Mouse (Mus musculus) hindbrain, embryonic 12.5 days (tissue): ENCODE data around the gene Tnnt1. TPM values are rescaled to one million over a fixed set of nuclear protein-coding genes. Genes with fewer than 3 reads are reported as not detected.

Experiments
- ATAC-seq: fragments of 200-750 bp; cut with Nextera tagmentation; 2 replicates; pipeline ENCODE4 v1.8.0; 2017; ENCODE audit warnings: moderate TSS enrichment; ENCODE audit not compliant: low FRiP score
- H3K27ac ChIP-seq: fragments of 300-500 bp; sonication (generic); 2 replicates; pipeline ENCODE4 v1.5.1; 2016; ENCODE audit warnings: mild to moderate bottlenecking
- H3K27me3 ChIP-seq: fragments of 300-500 bp; sonication (generic); 2 replicates; pipeline ENCODE4 v1.6.1; 2016; ENCODE audit warnings: mild to moderate bottlenecking
- H3K36me3 ChIP-seq: fragments of 300-500 bp; sonication (generic); 2 replicates; pipeline ENCODE4 v1.6.1; 2016; ENCODE audit warnings: mild to moderate bottlenecking
- H3K4me1 ChIP-seq: fragments of 300-500 bp; sonication (generic); 2 replicates; pipeline ENCODE4 v1.6.1; 2016
- H3K4me2 ChIP-seq: fragments of 300-500 bp; sonication (generic); replicated peaks from 2 replicates; pipeline ENCODE4 v1.6.1; 2016; ENCODE audit warnings: mild to moderate bottlenecking
- H3K4me3 ChIP-seq: fragments of 300-500 bp; sonication (generic); 2 replicates; pipeline ENCODE4 v1.5.1; 2016; ENCODE audit warnings: mild to moderate bottlenecking
- H3K9ac ChIP-seq: fragments of 300-500 bp; sonication (generic); 2 replicates; pipeline ENCODE4 v1.6.1; 2016; ENCODE audit warnings: mild to moderate bottlenecking, moderate library complexity
- H3K9me3 ChIP-seq: fragments of 300-500 bp; sonication (generic); replicated peaks from 2 replicates; pipeline ENCODE4 v1.6.1; 2016; ENCODE audit warnings: mild to moderate bottlenecking
- WGBS: fragments of 180-500 bp; shearing (Covaris S2); methylation state at CpG from one replicate; pipeline ENCODE4 v1.1.7; 2016; 5-methylcytosine and 5-hydroxymethylcytosine counted together
- polyA plus RNA-seq: library from polyadenylated mRNA; unstranded; fragments of >200 nt; fragmentation: Nextera tagmentation; extraction: Ambion mirVana; gene quantifications from 2 replicates; pipeline ENCODE4 v1.2.1, GENCODE M21; 2016

Gene Tnnt1
- polyA plus RNA-seq, 1 experiment from 2014 or later, result 19.2 TPM

DNA sequence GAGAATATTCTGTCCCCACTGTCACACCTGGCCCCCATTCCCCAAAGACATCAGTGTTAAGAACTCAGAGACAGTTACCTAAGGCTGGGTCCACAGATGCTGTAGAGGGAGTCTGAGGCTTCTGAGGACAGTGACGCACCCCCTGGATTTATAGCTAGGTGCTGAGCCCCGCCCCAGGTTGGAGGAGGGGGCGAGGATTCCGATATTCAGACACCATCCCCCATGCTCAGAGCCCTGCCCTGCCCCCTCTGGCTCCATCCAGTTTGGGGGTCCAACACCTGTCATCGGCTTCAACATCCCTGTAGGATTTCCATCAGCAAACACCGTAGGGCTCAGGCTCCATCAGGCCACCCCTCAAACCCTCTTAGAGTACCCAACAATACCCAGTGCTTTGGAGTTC is 329 bp downstream of the Tnnt1 start:
- no peak overlapping the region for H3K4me3 ChIP-seq
- H3K36me3 ChIP-seq, result no peaks in the 10 kb centered on the region
- WGBS, result 59% methylated on average over 6 of the region's 6 CpGs
- no peak overlapping the region; the same call in 1 of the 2 replicates for H3K4me2 ChIP-seq
- ATAC-seq, result peak; percentile 41
- H3K9ac ChIP-seq, result no peak overlapping the region
- H3K4me1 ChIP-seq, result peaks cover 20% of the 10 kb centered on the region
- no peak overlapping the region for H3K27ac ChIP-seq
- H3K27me3 ChIP-seq, result peaks cover 12% of the 10 kb centered on the region
- H3K9me3 ChIP-seq, result no peaks in the 10 kb centered on the region

DNA sequence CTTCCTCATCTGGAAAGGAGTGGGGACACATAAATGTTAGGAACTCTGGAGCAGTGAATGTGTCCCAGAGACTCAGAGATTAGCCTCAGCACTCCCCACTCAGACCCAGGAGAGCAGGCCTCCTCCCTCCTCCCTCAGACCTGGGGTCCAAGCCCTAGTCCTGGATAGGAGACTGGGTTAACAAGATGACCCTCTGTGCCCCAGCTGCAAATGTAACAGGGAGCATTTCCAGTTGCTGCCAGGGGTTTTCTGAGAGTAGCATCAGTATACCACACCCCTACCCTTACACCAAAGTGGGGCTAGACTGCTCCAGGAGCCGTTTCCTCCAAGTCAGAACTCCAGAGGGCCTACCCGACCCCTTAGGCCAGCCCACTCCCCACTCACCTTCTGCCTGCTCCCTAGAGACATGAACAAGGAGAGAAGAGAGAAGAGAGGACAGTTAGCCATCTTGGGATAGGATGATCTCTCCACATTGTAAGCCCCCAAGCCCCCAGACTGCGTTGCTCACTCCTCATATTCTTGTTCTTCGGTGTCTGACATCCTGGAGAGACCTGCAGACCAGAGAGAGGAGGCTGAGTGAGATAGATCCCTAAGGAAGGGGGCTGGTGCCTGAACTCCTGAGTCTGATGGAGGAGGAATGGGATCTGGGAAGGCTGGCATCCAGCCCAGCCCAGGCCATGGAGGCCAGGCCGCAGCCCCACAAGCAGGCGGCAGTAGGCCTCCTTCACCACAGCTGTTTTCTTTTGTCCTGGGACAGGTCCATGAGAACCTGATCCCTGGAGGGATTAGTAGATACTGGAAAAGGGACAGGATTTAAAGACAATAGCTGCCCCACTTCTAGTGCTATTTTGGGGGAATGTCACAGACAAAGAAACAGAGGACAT is 2.1 kb downstream of the Tnnt1 start:
- Histone ChIP-seq H3K27ac (no peak overlapping the region), H3K4me1 (peaks cover 22% of the 10 kb centered on the region), H3K9me3 (no peaks in the 10 kb centered on the region), H3K9ac (peak overlapping the region; percentile 27), H3K4me3 (no peak overlapping the region; the same call in 1 of the 2 replicates), H3K27me3 (peaks cover under 1% of the 10 kb centered on the region; the same call in 1 of the 2 replicates), H3K4me2 (no peak overlapping the region), H3K36me3 (no peaks in the 10 kb centered on the region)
- 62% methylated on average over 6 of the region's 6 CpGs for WGBS
- ATAC-seq, result no peak

- H3K36me3 ChIP-seq, result no peaks in the 10 kb centered on the region
- H3K4me3 ChIP-seq, result no peak overlapping the region
- peaks cover 9% of the 10 kb centered on the region for H3K27me3 ChIP-seq
- H3K9ac ChIP-seq, result no peak overlapping the region
- no peak overlapping the region for H3K4me2 ChIP-seq
- peaks cover 22% of the 10 kb centered on the region for H3K4me1 ChIP-seq
- WGBS, result 32% methylated on average over 13 of the region's 13 CpGs
- H3K9me3 ChIP-seq, result no peaks in the 10 kb centered on the region
- no peak overlapping the region for H3K27ac ChIP-seq
- no peak for ATAC-seq
Observed at GRCm38 (mm10) chr7:4513236-4513635, 2.9 kb downstream of the Tnnt1 start.

GRCm38 (mm10) chr7:4511489-4512224 is 4.5 kb downstream of the Tnnt1 start:
- Histone ChIP-seq H3K9ac (no peak overlapping the region), H3K4me2 (no peak overlapping the region), H3K36me3 (no peaks in the 10 kb centered on the region), H3K27ac (no peak overlapping the region), H3K9me3 (no peaks in the 10 kb centered on the region), H3K4me3 (no peak overlapping the region), H3K27me3 (peaks cover 9% of the 10 kb centered on the region), H3K4me1 (peaks cover 20% of the 10 kb centered on the region)
- whole genome bisulfite sequencing, result 75% methylated on average over 8 of the region's 8 CpGs
- no peak for ATAC-seq

DNA sequence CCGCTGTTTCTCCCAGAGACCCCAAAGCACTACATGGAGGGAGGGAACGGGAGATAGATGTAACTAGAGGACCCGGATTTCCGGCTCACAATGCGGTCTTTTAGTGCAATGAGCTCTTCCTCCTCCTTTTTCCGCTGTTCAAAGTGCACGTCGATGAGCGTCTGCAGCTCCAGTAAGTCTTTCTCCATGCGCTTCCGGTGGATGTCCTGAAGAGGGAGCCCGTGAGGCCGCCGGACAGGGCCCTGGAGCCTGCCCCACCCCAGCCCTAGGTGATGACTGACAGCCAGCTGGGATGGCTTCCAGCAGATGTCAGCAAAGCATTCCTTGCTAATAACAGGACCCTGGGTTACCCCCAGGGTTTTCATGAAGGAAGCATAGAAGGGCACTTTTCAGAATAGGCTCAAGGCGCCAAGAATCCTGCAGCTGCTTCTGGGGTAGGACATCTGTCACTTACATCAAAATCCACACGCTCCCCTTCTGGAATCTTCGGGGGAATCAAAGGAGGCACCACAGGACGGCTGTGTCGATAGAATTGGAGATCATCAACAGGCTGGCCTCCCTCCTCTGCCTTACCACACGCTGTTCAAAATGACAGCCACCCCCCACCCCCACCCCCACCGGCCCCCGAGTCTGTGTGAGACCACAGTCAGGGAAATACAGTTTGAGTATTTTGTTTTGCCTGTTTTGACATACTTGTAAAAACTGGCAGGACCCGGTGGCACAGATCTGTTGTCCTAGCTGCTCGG is 6.1 kb downstream of the Tnnt1 start:
- ATAC-seq, result peak; percentile 85
- no peak overlapping the region for H3K4me3 ChIP-seq

DNA sequence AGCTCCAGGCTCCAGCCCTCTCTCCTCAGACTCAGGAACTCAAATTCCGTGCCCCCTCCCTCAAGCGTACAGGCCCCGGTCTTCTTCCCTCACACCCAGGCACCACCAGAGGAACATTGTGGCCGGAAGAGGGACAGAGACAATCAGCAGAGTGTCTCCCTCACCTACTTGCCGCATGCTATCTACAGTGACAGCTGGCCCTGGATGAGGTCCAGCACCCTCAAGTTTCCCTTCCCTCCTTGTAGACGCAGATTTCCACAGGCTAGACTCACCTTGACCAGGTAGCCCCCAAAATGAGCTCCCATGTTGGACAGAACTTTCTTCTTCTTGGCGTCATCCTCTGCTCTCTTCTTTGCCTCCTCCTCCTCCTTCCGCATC is 7.5 kb downstream of the Tnnt1 start:
- Histone ChIP-seq H3K4me1 (peaks cover 4% of the 10 kb centered on the region; the same call in 1 of the 2 replicates), H3K27me3 (peaks cover 9% of the 10 kb centered on the region), H3K9me3 (no peaks in the 10 kb centered on the region), H3K4me2 (no peak overlapping the region), H3K36me3 (no peaks in the 10 kb centered on the region), H3K4me3 (no peak overlapping the region), H3K27ac (no peak overlapping the region), H3K9ac (no peak overlapping the region)
- WGBS, result 88% methylated on average over 8 of the region's 8 CpGs
- ATAC-seq, result no peak

More for the DNA sequence above, 6.1 kb downstream of the Tnnt1 start:
- Histone ChIP-seq H3K4me2 (no peak overlapping the region; the same call in 1 of the 2 replicates), H3K4me1 (peaks cover 10% of the 10 kb centered on the region; the same call in 1 of the 2 replicates), H3K9ac (0 out of 2 replicates have a peak overlapping the region, but pooled peaks have one; percentile 4), H3K36me3 (no peaks in the 10 kb centered on the region), H3K9me3 (no peaks in the 10 kb centered on the region), H3K27ac (peak overlapping the region; percentile 40; the same call in 1 of the 2 replicates), H3K27me3 (peaks cover 9% of the 10 kb centered on the region)
- 11% methylated on average over 24 of the region's 24 CpGs for WGBS

- Histone ChIP-seq H3K9me3 (no peaks in the 10 kb centered on the region), H3K27me3 (peaks cover 9% of the 10 kb centered on the region), H3K4me2 (no peak overlapping the region), H3K27ac (no peak overlapping the region), H3K4me3 (no peak overlapping the region), H3K9ac (no peak overlapping the region), H3K4me1 (peaks cover 4% of the 10 kb centered on the region; the same call in 1 of the 2 replicates), H3K36me3 (no peaks in the 10 kb centered on the region)
- WGBS, result 74% methylated on average over 30 of the region's 32 CpGs
- no peak for ATAC-seq
Observed at GRCm38 (mm10) chr7:4508062-4508738, 8.0 kb downstream of the Tnnt1 start.

GRCm38 (mm10) chr7:4507220-4507619 is 9.0 kb downstream of the Tnnt1 start:
- ATAC-seq, result no peak
- Histone ChIP-seq H3K4me2 (no peak overlapping the region), H3K9ac (no peak overlapping the region), H3K27ac (no peak overlapping the region), H3K4me3 (no peak overlapping the region), H3K9me3 (no peaks in the 10 kb centered on the region), H3K36me3 (no peaks in the 10 kb centered on the region), H3K4me1 (peaks cover 4% of the 10 kb centered on the region; the same call in 1 of the 2 replicates), H3K27me3 (peaks cover 9% of the 10 kb centered on the region)
- WGBS, result 83% methylated on average over 3 of the region's 4 CpGs

DNA sequence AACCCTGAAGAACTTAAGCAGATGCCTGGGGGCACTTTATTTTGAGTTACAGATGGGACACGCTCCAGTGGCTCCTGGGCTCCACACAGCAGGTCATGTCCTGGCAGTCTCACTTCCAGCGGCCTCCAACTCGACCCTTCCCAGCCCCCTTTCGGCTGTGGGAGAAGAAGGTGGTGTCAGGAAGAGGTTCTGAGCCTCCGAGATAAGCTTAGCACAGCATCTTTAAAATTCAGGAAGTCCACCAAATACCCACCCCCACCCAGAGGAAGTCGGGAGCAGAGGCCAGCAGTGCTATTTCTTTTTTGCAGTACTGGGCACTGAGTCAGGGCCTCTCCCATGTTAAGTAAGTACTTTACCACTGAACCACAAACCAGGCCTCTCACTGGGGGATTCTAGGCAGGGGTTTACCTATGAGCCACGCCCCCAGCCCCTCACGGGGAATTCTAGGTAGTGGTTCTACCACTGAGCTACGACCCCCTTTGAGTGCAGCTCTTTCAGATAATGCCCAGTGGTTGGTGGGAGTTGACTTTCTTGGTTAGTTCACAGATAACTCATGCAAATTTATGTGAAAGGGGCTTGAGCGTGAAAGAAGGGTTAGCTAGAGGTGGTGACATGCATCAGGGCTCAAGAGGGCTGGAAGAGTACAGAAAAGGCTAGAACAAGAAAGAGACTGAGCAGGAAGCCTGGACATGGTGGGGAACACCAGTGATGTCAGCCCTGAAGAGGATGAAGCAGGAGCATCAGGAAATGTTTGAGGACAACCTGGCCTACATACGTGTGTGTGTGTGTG is 11.3 kb downstream of the Tnnt1 start:
- Histone ChIP-seq H3K36me3 (no peaks in the 10 kb centered on the region), H3K9me3 (no peaks in the 10 kb centered on the region), H3K4me2 (no peak overlapping the region), H3K27me3 (peaks cover 9% of the 10 kb centered on the region), H3K4me3 (no peak overlapping the region), H3K9ac (no peak overlapping the region), H3K27ac (no peak overlapping the region), H3K4me1 (peaks cover 8% of the 10 kb centered on the region)
- WGBS, result 59% methylated on average over 11 of the region's 11 CpGs
- ATAC-seq, result no peak

- no peaks in the 10 kb centered on the region for H3K9me3 ChIP-seq
- peaks cover 18% of the 10 kb centered on the region for H3K4me1 ChIP-seq
- no peaks in the 10 kb centered on the region for H3K36me3 ChIP-seq
- no peak overlapping the region for H3K4me3 ChIP-seq
- 81% methylated on average over 5 of the region's 5 CpGs for WGBS
- H3K27me3 ChIP-seq, result peaks cover 5% of the 10 kb centered on the region
- no peak overlapping the region for H3K27ac ChIP-seq
- no peak overlapping the region for H3K9ac ChIP-seq
- no peak overlapping the region for H3K4me2 ChIP-seq
- no peak for ATAC-seq
Observed at GRCm38 (mm10) chr7:4503858-4504257, 12.3 kb downstream of the Tnnt1 start.

GRCm38 (mm10) chr7:4503100-4503499 is 13.1 kb downstream of the Tnnt1 start:
- H3K9me3 ChIP-seq, result no peaks in the 10 kb centered on the region
- ATAC-seq, result no peak

More at GRCm38 (mm10) chr7:4503100-4503499, 13.1 kb downstream of the Tnnt1 start:
- Histone ChIP-seq H3K36me3 (no peaks in the 10 kb centered on the region), H3K27ac (no peak overlapping the region), H3K9ac (no peak overlapping the region), H3K4me1 (peaks cover 26% of the 10 kb centered on the region), H3K4me3 (no peak overlapping the region), H3K27me3 (no peaks in the 10 kb centered on the region), H3K4me2 (no peak overlapping the region; the same call in 1 of the 2 replicates)
- WGBS, result 89% methylated on average over 4 of the region's 4 CpGs
